Mouse (Mus musculus) adipocyte (in vitro differentiated cells): ENCODE results near the gene Dhtkd1.
A peak's percentile ranks its signal among the peaks of the same experiment; 100 is the strongest.

Experiments used
- DNase-seq: peaks from one replicate; pipeline ENCODE4 v3.0.0-alpha.2; 2016; ENCODE audit warnings: low spot score

Gene Dhtkd1

GRCm38 (mm10) chr2:5930291-5931054 is 12.1 kb downstream of the Dhtkd1 start:
- DNase-seq: no peak

DNA sequence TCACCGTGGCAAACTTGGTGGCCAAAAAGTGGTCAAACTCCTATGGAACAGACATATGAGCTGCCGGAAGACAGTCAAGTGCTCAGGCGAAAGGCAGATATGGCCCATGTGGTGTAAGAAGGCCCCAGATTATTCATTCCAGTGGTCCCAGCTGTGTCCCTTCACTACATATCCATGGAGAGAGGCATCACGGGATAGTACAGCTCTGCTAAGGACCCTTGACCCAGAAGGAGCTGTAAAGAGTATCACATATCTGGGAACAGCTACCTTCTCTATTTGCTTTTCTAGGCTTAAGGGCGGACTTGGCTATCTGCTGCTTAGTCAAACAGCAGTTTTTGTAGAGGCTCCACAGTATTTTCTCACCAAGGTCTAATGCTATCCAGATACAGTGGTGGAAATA is 12.8 kb downstream of the Dhtkd1 start:
- DNase-seq: no peak

- DNase-seq: no peak
Measured at GRCm38 (mm10) chr2:5927481-5927880, 15.1 kb downstream of the Dhtkd1 start.

DNA sequence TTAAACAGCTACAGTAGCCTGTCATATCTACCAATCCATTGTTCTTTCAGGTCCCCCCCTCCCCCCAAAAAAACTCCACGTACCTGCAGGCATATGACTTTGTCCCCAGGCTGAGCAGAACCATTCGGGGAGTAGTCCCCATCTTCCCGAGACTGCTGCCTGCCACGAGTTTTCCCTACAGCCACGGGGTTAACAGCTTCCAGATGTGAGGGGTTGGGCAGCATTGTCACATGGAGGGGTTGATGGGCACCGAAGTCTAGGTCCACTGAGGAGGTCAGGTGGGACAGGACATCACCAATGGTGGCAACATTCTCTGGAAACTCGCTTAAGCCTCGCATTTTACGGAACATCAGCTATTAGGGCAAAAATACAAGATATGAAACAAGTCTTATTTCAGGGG is 18.8 kb downstream of the Dhtkd1 start:
- no peak for DNase-seq

DNA sequence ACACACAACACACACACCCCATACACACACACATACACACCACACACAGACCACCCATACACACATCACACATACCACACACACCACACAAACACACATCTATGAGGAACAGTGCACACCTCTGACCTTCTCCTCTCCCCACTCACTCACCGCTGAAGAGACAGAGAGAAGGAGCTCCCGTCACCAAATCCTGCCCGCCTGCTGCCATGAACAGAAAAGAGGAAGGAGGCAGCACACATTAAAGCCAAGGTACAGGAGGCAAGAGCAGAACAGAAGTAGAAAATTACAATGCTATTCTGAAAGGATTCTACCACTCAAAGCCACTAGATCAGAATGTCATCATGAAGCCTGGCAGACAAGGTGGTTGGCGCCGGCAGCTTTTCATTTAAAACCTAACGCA is 19.8 kb downstream of the Dhtkd1 start:
- no peak for DNase-seq

GRCm38 (mm10) chr2:5911282-5911965 is 31.2 kb downstream of the Dhtkd1 start:
- DNase-seq: no peak

DNA sequence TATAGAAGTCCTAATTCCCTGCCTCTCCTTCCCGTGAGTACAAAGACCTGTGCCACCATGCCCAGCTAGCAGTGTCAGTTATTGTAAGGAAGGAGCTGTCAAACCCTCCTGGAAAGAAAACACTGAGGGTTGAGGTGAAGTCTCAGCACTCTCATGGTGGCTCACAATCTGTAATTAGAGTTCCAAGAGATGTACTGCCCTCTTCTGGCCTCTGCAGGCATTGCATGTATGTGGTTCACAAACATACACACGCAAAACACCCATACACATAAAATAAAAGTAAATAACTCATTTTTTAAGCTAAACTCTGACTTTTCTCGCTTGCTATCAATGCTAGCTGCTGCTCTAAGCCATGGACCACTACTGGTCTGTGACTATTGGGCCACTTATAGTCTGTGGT is 36.0 kb downstream of the Dhtkd1 start:
- peak; percentile 32 for DNase-seq

DNA sequence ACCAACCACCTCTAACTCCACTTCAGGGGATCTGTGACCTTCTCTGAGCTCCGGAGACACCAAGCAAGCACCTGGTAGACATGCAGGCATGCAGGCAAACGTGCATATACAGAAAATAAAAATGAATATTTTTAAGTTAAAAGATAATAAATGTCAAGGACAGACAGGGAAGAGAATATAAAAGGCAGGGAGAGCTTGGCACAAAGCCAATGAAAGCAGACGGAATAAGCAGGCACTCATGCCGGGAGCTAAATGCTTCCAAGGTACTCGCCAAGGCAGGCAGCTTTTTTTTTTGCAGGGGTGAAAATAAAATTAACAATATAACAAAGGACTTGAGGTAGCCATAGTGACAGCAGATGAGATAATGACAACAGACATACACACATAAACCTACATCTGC is 36.5 kb downstream of the Dhtkd1 start:
- DNase-seq: peak; percentile 13

- DNase-seq: no peak
Measured at GRCm38 (mm10) chr2:5900145-5900544, 42.4 kb downstream of the Dhtkd1 start.

DNA sequence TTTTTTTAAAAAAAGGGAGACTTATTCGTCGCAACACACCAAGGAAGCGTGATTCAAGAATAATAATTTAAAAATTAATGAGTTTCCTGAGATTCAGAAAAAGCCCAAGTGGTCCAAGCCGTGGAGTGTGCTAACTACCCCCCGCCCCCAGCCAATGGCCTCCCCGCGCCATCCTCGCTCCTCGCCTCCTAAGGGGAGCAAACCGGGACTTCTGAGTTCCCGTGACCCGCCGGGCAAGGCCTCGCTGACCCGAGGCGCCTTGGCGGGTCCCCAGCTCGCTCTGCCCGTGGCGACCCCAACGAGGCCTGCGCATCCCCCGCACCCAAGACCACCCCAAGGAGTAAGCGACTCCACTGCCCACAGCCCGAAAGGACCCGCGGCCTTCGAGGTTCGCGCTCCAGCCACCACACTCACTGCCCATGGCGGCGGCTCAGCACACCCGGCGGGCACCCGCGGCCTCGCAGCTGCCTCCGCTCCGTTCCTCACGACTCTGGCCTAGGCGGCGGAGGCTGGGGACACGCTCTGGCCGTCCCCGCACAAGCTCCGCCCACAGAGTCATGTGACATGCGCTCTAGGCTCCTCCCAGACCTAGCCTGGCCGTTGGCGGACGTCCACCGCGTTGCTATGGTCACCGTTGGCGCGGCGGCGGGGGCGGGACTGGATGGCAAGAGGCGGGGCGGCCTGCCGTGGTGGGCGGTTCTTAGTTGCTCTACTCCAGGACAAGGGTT is 47.6 kb downstream of the Dhtkd1 start, which contains the start of gene Sec61a2:
Gene Sec61a2 (minus strand): TSS at position 590 of the 728 bp plus-strand sequence.
- DNase-seq: peak; percentile 97

DNA sequence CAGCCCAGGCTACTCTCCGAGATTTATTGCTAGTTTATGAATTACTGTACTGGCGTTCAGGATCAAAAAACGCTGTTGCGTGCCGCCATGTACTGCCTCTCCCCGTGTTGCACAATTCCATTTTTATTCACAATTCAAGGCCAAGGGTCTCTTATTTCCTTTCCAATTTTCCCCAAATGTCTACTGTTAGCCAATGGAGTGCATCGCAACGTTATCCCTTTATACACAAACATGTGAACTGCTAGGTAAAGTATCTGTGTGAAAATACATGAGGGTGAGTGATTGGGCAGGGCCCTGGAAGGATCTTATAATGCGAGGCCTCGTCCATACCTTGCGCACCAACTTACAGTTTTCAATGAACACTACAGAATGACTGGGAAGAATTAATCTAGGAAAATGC is 48.3 kb downstream of the Dhtkd1 start:
- DNase-seq: peak; percentile 28

- DNase-seq: no peak
Measured at GRCm38 (mm10) chr2:5889412-5889811, 53.2 kb downstream of the Dhtkd1 start.

GRCm38 (mm10) chr2:5888865-5889264 is 53.7 kb downstream of the Dhtkd1 start:
- DNase-seq: no peak

DNA sequence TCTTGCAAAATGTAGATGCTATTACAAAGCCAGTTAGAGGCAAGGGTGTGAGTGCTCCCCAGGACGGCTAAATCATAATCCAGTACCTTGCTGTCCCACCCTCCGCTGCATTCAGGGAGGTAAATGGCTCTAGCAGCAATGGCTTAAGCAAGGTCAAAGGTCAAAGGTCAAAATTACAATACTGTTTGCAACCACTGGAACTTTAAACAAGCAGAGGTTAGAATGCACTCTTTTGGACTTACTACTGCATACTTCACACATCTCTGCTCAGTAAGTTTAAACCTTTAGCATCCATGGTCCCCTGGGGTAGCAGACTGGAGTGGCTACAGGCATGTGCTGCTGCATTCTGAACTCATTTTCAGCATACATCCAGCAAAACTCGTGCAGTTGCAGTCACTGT is 65.1 kb downstream of the Dhtkd1 start:
- DNase-seq: no peak

GRCm38 (mm10) chr2:5869746-5870145 is 72.8 kb downstream of the Dhtkd1 start:
- DNase-seq: peak; percentile 24

GRCm38 (mm10) chr2:5867681-5868080 is 74.9 kb downstream of the Dhtkd1 start:
- peak; percentile 72 for DNase-seq

GRCm38 (mm10) chr2:5862834-5863233 is 79.8 kb downstream of the Dhtkd1 start, which contains the start of gene Gm13199:
Gene Gm13199, minus strand, starts transcription at chr2:5862934.
- DNase-seq: no peak

DNA sequence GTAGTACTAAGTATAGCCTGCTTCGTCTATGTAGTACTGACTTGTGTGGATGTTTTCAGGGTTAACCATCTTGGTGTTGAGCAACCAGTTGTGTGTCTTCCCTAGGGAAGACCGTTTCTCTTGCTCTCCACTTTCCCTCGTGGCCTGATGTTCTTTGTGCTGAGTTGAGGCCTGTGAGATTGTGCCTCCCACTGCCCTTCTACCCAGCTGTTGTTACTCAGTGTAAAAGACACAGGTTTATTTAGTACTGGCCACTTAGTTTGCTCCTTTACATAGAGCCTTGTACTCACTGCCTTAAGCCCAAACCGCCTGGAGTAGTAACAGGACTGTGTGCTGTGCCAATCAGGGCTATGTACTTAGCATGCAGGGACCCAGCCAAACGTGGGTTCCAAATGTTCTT is 90.7 kb downstream of the Dhtkd1 start:
- peak; percentile 79 for DNase-seq

GRCm38 (mm10) chr2:5851116-5851515 is 91.5 kb downstream of the Dhtkd1 start:
- DNase-seq: peak; percentile 72
